Mouse (Mus musculus) activated CD4-positive, CD25-positive, alpha-beta regulatory T cell, adult 4 months (primary cell): ENCODE results near the gene Ablim1. TPM values are rescaled to one million over a fixed set of nuclear protein-coding genes. Genes with fewer than 3 reads are reported as not detected.

Experiments used
- ATAC-seq: one replicate; pipeline ENCODE4 v1.8.0; 2017
- polyA plus RNA-seq, 2 experiments: library from polyadenylated mRNA; unstranded; fragments of 100-300 nt; shearing (Covaris generic); gene quantifications; one replicate each; pipeline ENCODE4 v1.2.1; 2017

The Ablim1 gene
- polyA plus RNA-seq, 2 experiments from 2014 or later, result 268 to 273 TPM

DNA sequence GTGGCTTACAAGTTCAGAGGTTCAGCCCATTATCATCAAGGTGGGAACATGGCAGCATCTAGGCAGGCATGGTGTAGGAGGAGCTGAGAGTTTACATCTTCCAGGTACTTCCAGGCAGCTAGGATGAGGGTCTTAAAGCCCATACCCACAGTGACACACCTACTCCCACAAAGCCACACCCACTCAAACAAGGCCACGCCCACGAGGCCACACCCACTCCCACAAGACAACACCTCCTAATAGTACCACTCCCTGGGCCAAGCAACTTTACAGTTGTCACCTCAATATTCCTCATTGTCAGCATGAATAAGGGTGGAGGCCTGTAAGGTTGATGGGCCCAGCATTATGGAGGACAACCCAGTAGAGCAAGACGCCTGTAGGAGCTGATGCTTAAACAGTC, 192.5 kb downstream of the Ablim1 start:
- no peak for ATAC-seq

- no peak for ATAC-seq
Observed at GRCm38 (mm10) chr19:57121036-57121435, 193.7 kb downstream of the Ablim1 start.

DNA sequence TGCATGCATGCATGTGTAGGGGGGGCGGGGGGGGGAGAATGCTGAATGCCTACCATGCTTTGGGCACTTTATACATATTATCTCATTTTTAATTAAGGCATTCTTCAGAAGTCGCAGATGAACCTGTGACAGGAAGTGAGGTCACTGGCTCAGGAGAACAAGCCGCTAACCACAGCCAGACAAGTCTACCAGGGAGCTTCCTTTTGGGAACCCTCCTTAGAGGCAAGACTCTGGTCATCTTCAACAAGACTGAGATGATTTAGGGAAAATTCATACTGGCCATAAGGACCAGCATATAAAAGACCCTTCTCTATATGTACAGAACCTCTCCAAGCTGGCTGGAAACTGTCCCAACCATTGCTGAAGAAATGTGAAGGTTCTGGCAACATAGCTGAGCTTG, 195.1 kb downstream of the Ablim1 start:
- ATAC-seq, result peak; percentile 30

- peak; percentile 68 for ATAC-seq
Observed at GRCm38 (mm10) chr19:57118785-57119565, 195.7 kb downstream of the Ablim1 start.

- no peak for ATAC-seq
Observed at GRCm38 (mm10) chr19:57117751-57118150, 197.0 kb downstream of the Ablim1 start.

GRCm38 (mm10) chr19:57116871-57117501, 197.7 kb downstream of the Ablim1 start:
- peak; percentile 2 for ATAC-seq

- no peak for ATAC-seq
Observed at GRCm38 (mm10) chr19:57115670-57116069, 199.0 kb downstream of the Ablim1 start.

DNA sequence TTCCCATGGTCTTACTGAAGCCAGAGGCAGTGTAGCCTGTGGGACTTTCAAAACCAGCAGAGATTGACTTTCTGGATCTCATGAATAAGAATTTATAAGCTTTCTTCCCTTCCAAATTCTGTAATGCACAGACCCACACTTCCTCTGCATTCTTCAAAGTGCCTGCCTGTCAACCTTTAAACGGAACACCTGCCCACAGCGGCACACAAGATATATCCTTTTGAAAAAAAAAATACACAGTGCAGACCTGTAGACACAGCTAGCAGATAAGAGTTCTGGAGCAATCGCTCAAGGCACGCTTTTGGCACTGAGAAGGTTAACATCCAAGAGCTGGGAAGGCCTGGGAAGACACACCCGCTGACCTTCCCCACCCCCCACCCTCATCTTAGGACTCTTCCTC, 199.8 kb downstream of the Ablim1 start:
- no peak for ATAC-seq

DNA sequence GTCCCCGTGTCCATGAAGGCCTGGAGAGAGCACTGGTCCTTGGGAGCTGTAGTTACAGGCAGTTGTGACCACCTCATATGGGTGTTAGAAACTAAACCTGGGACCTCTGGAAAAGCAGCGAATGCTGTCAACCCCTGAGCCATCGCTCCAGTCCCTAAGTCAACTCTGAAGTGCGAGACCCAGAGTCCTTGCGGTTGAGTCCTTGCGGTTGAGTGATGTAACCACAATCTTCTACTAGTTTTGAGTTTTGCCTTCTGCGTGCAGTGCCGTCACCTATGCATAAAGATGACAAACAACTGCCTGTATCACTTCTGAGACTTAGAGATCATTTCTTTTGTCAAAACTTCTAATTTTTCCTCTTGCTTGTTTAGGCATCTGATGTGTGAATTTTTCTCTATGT, 200.7 kb downstream of the Ablim1 start:
- no peak for ATAC-seq

DNA sequence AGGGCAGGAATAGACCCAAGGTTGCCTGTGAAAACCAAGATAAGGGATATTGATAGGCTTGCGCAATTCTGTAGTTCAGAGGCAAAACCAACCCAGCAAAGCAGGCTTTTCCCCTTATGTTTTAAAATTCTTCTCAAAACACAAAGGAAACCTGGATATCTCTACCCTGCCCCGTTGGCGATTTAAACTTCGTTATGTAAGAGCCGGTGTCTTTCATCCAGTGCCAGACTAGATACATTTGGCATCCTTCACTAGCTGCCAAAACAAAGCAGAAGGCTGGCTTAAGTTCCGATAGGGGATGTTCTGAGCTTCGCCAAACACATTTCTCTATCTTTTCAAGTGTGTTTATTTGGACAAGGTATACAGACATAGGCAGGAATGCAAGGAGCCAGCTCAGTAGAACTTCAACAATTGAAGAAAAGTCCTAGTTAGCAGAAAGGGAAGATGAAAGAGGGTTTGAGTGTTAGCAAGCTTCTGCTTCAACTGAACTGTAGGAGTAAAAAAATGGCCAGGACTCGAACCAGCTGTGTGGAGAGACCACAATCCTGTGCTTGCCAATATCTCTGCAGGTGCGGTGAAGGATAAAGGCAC, 201.8 kb downstream of the Ablim1 start:
- peak; percentile 26 for ATAC-seq

DNA sequence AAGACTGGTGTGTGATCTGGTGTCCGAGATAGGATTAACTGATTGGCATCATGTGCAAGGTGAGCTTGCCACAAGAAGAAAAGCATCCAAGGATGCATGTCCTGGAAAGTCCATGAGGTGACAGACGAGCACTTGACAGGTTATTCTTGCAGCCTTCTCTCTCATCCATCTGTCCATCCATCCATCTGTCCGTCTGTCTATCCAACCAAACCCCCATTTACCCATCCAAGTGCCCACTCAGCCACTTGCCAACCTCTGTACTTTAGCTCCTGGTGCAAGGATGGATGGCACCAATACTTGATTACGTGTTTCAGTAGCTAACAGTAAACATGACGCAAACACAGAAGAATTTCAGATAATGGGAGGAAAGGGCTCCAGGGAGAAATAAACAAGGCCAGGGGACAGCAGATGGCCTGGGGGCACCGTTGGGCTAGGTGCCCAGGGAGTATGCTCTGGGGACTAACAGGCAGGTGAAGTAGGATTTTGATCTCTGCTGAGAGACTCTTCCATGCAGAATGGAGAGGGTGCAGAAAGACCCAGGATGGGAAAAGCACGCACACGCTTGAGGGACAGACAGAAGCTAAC, 202.4 kb downstream of the Ablim1 start:
- ATAC-seq, result no peak

- no peak for ATAC-seq
Observed at GRCm38 (mm10) chr19:57111301-57111700, 203.4 kb downstream of the Ablim1 start.

DNA sequence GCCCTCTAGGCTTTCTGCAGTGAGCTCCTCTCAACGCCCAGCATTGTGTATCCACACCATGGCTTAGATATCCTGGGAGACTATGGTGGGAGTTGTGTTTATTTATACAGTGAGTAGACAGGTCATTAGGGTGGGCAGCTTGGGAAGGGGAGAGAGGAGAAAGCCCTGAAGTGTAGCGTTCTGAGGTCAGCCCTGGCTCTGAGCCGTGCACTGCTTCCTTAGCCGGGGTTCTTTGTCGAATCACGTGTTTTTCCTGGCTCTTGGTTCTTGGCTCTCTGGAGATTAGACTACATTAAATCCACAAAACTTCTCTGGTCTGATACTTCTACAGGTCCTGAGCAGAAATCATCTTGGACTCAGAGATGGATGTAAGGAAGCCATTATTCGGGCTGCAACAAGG, 205.1 kb downstream of the Ablim1 start:
- no peak for ATAC-seq

DNA sequence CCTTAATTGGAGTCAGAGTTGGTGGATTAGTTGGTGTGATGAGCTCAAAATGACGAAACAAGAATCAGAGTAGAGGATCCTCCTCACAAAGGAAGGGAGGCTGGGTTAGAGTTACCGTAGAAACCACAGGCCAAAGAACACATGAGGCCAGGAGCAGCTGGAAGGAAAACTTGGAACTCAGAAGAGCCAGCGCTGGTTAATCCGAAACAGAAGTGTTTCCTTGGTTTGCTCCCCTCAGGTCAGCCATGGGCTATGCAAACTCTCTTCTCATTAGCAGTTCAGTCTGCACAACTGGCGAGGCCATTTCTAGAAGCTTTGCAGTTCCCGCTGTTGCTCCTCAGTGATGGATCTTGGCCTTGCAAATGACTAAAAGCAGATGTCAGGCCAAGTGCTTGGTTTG, 208.2 kb downstream of the Ablim1 start:
- ATAC-seq, result no peak

DNA sequence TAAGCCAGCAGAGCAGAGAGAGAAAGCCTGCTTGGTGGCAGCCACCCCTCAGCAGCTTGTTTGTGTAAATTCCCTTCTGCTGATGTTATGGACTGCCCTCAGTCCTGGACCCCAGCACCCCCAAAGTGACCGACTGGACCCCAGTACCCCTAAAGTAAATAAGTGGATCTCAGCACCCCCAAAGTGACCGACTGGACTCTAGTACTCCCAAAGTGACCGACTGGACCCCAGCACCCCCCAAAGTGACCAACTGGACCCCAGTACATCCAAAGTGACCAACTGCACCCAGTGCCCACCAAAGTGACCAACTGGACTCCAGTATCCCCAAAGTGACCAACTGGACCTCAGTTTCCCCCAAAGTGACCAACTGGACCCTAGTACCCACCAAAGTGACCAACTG, 208.7 kb downstream of the Ablim1 start:
- ATAC-seq, result no peak

- peak; percentile 20 for ATAC-seq
Observed at GRCm38 (mm10) chr19:57105156-57105555, 209.6 kb downstream of the Ablim1 start.

DNA sequence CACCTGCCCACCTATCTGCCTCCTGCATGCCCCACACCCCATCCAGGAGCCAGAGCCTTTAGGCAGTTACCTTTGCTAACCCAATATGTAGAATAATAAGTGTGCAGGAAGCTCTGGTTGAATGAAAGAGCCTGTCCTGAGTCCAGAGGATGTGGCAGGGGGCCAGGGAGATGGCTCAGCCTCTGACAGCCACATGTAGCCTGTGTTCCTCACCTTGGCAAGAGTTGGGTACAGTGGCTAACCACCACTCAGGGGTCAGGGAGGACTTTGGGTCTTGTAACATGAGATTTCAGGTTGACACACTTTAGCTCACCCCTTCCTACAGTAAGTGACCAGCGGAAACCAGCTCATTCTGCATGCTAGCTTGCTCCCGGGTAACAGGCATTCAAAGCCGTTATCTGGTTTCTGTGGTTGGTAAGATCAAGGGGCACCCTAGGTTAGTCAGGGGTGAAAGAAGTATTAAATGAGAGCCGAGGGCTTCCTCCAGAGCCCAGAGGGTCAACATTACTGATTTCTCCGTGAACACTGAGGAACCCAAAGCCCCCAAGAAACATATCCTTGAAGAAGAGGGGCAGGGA, 210.5 kb downstream of the Ablim1 start:
- no peak for ATAC-seq

- ATAC-seq, result no peak
Observed at GRCm38 (mm10) chr19:57103360-57103958, 211.3 kb downstream of the Ablim1 start.

GRCm38 (mm10) chr19:57101986-57102385, 212.7 kb downstream of the Ablim1 start:
- no peak for ATAC-seq

GRCm38 (mm10) chr19:57100753-57101446, 213.8 kb downstream of the Ablim1 start:
- ATAC-seq, result no peak

DNA sequence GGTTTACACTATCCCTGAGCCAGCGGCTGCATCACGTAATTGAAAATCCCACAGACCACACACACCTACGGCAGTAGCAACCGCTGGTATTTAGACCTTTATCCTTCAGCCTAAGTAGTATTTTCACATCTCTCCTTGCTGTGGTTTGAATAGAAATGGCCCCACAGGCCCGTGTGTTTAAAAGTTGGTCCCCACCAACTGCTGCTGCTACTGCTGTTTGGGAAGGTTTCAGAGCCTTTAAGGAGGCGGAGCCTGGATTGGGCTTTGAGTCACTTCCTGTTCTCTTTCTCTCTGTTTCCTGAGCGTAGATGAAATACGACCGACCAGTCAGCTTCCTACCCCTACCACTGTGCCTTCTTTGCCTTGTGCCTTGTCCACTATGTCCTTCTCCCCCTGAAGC, 214.7 kb downstream of the Ablim1 start:
- peak; percentile 73 for ATAC-seq

DNA sequence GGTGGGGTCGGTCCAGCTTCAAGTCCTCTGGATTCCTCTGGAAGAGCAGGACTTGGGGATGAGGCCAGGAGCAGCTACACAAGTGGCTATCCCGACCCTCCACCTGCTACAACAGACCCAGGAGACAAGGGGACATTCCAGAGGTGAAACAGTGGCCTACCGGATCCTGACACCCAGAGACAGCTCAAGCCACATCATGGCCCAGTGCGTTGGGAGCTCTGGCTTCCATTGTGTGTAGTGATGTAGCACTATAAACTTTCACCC, 215.7 kb downstream of the Ablim1 start:
- ATAC-seq, result no peak
